Mouse (Mus musculus): Measurements from ENCODE around the gene Fndc3a. TPM values are rescaled to one million over a fixed set of nuclear protein-coding genes. Genes with fewer than 3 reads are reported as not detected.

Gene Fndc3a
- total RNA-seq, 2 experiments from 2014 or later, result 8.0 to 9.0 TPM

DNA sequence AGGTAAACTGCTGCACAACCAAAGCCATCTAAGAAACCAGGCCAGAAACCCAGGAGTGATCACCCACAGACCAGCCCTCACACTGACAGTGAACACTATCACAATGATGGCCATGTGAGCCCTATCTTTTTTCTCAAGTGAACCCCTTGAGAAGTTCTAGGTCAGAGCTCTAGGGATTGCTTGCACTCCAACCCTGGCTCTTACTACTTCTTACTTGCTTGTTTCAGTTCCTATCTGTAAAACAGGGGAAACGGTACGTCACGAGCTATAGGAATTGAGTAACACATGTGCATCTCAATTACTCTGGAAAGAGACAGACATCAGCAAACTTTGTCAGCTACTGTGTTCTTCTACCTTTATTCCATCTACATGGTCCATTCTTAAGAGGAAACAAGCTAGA, 128.8 kb downstream of the Fndc3a start:
- DNase-seq, result no peak
- intact Hi-C loops (cut with DNase I; ENCODE audit: low total_unique reads), result no loop called here

DNA sequence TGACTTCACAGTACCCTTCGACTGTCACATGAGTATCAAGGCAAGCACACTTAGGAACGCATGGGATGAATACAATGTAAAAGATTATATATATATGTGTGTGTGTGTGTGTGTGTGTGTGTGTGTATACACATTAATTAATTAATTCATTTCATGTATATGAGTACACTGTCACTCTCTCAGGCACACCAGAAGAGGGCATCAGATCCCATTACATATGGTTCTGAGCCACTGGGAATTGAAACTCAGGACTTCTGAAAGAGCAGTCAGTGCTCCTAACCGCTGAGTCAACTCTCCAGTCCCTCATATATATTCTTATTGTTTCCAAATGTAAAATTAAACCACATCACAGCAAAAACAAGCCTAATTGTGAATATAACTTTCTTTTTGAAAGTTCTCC, 133.5 kb downstream of the Fndc3a start:
- DNase-seq, result no peak

DNA sequence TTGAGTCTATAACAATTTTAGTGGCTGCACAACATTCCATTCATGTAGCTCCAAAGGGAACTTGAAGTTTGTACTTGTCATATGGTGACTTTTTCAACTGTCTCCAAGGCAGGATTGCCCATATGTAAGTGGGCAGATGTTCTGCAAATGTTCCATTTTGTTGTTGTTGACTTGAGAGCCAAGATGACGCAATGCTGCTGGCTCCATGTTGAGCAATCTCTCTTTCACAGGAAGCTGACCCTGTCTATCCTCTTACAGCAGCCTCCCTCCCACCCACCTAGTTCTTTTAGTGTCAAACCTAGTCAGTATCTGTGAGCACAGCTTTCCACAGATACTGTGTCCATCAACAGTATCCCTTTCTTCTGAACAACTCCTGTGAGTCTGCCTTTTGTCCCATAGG, 145.9 kb downstream of the Fndc3a start:
- intact Hi-C loops (cut with DNase I; ENCODE audit: low total_unique reads), result no loop called here
- no peak for DNase-seq

More for the DNA sequence above, 133.5 kb downstream of the Fndc3a start:
- intact Hi-C loops (cut with DNase I; ENCODE audit: low total_unique reads), result no loop called here

DNA sequence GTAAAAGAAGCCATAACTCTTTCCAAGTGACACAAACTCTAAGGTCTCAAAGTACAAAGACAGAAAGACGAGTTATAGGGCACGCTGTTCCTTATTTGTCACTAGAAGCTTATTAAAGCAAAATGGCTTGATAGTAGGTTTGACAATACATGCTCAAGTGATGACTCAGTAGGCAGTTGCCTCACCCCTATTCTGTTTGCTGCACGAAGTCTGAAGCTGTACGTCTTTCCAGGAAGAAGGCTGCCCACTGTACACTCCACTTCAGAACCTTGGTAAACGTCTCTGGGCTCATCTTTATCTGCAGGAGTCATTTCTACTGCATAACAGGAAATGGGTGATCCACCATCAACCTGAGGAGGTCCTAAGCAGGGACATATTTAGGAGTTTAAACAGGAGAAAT, 151.0 kb downstream of the Fndc3a start:
- DNase-seq, result no peak
- intact Hi-C loops (cut with DNase I; ENCODE audit: low total_unique reads), result no loop called here

DNA sequence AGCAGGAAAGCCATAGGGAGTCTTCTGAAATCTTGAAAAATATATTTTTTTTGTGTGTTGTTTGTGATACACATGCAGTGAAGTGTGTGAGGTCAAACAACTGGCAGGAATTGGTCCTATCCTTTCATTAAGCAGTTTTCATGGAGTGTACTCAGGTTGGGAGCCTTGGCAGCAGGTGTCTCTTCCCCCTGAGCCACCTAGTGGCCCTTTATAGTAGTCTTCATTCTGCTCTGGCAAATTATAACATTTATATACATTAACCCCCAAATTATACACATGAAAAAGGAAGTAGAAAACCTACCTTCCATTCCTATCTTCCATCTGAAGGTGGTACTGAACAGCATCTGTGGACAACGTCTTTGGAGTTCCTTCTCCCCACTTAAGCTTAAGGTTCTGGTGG, 154.0 kb downstream of the Fndc3a start:
- intact Hi-C loops (cut with DNase I; ENCODE audit: low total_unique reads), result no loop called here
- no peak for DNase-seq

DNA sequence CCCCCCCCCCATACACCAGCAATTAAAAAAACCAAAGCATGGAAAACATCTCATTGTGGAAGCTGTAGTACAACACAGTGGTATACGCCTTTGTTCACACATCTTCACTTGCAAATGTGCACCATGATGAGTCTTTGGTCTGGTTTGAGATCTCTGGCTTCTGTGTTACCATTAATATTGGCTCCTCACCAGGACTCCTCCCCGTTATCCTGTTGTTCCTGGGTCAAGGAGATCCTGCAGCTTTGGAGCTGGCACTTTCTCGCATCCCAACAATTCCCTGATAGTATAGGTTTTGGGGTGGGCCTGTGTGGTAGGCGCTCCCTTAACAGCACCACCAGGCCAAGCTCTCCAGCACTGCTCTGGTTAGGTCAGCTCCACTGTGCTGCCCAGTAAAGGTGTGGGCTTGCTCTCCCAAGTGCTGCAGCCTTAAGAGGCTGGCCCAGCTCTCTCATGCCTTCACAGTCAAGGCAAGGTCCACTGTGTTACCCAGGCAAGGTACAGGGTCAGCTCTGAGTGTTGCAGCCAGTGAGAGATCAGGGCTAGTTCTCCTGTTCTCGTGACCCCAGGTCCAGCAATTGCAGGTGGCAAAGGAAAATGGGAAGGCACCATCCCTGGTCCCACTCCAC, 173.3 kb downstream of the Fndc3a start:
- DNase-seq, result no peak
- intact Hi-C loops (cut with DNase I; ENCODE audit: low total_unique reads), result no loop called here

DNA sequence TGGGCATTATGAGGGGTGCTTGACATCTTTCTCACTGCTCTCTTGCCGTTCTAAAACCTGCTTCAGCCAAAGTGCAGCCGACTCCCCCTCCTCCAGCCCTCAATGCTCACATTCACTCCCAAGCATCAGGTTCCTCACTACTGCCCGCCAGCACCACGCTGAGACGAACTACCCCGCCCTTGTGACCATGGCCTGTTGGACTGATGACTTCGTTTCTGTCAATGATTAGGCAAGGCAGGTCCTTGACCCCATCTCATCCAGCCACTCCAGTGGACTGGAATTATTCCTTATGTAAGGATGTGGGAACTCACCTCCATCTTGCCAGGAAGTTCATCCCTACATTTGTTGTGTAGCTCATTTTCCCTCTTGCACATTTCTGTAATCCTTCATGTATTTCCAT, 175.9 kb downstream of the Fndc3a start:
- intact Hi-C loops (cut with DNase I; ENCODE audit: low total_unique reads), result no loop called here

DNA sequence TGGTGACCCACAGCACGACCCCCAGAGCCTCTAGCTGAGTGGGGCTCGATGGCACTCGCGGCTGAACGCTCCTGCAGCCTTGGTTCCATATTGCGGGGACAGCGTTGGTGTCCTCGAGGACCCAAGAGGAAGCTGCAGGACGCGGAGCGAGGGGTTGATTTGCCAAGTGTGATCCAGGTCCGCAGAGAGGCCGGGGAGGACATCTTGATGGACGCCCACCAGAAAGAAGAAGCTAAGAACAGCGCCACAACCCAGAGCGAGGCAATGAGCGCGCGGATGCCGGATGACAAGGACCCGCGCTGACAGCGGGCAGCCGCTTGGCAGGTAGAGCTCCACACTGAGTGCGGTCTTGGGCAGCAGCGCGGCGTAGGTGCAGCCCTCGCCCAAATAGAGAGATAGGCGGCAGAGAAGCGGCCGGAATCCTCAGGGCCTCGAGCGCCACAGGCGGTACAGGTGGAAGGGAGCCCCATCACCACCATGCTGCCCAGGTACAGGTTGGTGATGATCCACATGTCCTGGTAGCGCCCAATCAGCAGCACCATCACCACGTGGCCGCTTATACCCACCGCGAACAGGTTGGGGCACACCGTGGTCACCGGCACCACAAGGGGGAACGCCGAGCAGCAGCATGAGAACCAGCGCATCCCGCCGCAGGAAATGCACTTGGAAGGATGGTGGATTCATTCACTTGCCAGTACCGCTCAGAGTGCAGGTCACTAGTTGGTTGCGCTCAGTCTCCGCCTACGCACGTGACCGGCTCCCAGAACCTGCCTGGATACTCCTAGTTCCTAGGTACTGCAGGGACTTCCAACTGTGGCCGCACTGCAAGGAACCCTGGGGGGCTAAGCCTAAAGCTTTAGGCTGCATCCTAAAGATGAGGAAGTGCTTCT, 177.5 kb downstream of the Fndc3a start:
- intact Hi-C loops (cut with DNase I; ENCODE audit: low total_unique reads), result no loop called here
- no peak for DNase-seq

More for the DNA sequence above, 175.9 kb downstream of the Fndc3a start:
- DNase-seq, result no peak

DNA sequence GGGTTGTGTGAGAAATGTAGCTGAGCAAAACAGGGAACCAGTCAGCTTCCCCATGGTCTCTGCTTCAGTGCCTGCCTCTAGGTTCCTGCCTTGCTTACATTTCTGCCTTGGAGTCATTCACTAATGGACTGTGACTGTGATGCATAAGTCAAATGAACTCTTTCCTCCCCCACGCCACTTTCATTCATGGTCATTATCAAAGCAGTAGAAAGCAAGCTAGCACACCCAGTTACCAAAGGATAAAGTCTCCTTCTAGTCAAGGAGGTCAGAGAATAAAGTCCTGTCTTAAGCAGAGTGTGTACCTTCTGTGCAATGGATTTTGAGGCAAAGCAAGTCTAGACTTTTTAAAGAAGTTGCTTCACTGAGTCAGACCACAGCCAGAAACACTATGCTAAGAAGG, 182.7 kb downstream of the Fndc3a start:
- no peak for DNase-seq
- intact Hi-C loops (cut with DNase I; ENCODE audit: low total_unique reads), result no loop called here

DNA sequence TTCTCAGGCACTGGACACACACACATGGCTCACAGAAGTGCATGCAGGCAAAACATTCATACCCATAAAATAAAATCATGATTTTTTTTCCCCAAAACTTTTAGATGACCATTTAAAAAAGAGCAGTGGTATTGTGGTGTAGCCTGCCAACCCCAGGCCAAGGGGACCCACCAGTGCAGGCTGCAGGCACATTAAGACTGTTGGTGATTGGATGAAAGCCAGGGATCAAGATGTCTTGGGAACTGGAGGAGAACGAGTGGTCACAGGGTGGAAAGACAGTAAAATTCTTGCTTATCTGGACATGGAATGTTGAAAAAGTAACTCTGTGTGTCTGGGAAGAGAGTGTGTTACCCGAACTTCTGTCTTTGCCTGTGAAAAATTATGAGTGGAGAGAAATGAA, 190.2 kb downstream of the Fndc3a start:
- intact Hi-C loops (cut with DNase I; ENCODE audit: low total_unique reads), result no loop called here
- DNase-seq, result no peak

DNA sequence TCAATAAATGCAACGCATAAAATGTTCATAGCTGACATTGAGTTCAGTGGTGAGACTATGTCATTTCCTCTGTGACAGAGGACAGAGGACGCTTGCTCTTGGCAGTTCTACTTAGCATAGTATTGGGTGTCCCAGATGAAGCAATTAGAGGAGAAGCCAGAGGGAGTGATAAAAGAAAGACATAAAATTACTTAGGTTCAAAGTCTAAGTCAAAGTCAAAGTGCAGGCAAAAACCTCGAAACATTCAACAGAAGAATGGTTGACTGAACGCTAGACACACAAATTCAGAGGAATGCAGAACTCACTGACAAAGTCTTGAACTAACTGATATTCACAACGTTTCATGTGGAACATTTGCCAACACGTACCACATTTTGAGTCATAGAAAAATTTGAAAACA, 191.0 kb downstream of the Fndc3a start:
- DNase-seq, result no peak
- intact Hi-C loops (cut with DNase I; ENCODE audit: low total_unique reads), result no loop called here

DNA sequence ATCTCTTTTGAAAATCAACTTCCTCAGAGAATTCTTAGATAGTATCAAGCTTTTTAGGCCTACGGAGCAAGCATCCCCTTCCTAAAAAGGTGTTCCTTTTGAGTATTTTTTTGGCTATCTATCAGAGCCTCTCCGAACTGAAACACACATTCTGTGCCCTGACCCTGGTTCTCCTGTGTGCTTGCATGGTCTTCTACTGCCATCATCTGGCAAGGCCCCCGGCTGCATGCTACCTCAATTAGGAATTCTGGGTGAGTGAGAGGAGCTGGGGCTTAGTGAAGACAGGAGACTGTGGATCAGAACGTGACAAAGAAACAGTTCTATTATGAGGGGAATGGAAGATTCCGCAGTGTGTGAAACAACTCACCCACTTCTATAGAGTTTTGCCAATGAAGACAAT, 193.4 kb downstream of the Fndc3a start:
- intact Hi-C loops (cut with DNase I; ENCODE audit: low total_unique reads), result no loop called here
- no peak for DNase-seq

DNA sequence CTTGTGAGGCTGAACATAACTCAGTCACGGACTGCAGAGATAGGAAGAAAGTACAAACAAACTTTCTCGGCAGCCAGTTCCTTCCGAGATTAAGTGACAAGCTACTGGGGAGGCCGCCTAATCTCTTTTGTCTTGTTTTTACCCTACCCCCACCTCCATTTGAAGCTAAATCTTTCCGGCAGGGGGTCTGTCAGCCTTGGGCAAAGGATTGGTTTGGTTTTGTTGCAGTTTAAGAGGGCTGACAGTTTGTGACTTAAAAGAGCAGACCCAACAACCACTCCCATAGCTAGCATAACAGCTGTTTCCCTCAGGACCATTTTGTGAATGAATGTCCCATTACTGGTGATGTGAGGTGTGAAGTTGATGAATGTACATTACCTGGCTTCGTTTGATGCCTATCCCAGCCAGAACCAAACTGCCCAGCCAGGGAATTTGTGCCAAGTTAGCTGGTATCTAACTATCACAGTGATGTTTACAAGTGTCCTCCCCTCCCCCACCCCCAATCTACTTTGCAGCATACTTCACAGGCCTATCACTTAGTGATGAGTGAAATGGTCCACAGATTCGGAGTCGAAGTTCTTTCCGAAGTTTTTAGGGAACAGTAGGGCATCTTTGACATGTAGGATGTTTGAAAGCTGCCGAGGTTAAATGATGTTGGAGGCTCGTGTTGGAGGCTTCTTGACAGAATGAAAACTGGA, 202.9 kb downstream of the Fndc3a start:
- no peak for DNase-seq
- intact Hi-C loops (cut with DNase I; ENCODE audit: low total_unique reads), result no loop called here

DNA sequence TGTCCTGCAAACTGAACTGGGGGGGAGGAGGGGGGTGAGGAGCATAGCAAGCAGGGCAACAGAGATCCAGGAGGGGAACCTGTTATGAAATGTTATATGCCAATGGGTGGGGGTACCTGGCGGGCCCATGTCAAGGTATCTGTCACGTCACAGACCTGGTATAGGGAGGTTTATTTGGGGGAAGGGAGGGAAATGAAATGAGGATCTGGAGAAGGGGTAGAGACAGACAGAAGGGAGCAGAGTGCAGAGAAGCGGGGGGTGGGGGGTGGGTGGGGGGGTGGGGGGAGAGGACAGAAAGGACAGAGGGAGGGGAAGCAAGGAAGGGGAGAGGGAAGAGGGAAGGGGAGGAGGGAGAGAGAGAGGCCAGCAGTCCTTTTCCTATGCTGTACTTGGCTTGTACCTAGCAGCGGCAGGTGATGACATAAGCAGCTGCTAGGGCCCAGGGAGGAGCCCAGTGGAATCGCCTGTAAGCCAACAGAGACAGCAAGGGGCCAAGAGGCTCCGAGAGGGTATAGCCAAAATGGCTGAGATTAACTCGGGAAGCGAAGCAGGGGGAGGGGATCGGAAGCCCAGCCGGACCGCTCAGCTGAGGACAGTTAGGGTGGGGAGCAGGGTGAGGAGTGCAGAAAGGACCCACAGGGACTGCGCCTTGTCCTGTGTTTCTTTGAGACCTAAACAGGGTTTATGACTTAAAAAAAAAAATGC, 203.6 kb downstream of the Fndc3a start:
- intact Hi-C loops (cut with DNase I; ENCODE audit: low total_unique reads), result no loop called here
- DNase-seq, result peak; percentile 5

DNA sequence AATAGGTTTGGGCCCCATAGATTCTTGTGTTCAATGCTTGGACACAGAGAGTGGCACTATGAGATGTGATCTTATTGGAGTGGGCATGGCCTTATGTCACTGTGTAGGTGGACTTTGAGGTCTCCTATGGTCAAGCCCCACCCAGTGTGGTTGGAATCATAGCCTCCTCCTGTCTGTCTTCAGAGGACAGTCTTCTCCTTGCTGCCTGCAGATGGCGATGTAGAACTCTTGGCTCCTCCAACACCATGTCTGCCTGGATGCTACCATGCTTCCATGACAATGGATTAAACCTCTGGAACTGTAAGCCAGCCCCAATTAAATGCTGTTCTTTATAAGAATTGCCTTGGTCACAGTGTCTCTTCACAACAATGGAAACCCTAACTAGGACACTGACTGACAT, 204.8 kb downstream of the Fndc3a start:
- no peak for DNase-seq
- intact Hi-C loops (cut with DNase I; ENCODE audit: low total_unique reads), result no loop called here

DNA sequence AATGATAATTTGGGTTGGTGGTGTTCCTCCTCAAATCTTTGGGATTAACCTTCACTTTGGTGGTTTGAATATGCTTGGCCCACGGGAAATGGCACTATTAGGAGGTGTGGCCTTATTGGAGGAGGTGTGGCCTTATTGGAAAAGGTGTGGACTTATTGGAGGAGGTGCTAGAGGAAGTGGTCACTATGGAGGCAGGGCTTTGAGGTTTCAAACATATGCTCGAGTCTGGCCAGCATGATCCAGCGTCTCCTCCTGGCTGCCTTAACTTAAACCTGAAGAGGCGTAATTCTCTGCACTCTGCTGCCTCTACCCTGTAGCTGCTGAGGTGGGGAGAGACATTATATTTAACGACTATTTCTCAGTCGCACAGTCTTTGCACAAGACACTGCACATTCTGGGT, 206.6 kb downstream of the Fndc3a start:
- intact Hi-C loops (cut with DNase I; ENCODE audit: low total_unique reads), result no loop called here
- no peak for DNase-seq

DNA sequence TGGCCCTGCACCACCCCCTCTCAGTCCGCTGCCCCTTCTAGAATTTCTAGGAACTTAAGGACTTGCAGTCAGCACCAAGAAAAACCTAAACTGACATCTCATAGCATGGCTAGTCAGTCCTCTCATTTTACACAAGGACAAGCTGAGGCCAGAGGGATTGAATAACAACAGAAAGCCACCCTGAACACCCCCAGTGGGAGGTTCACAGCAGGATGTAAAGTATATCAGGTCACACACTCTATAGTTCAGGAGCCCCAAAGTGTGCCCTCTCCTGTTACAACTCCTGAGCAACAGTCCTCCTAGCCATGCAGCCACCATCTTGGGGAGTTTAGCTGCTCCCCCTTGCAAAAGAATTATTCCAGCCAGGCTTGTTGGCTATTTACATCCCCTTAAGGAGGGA, 216.0 kb downstream of the Fndc3a start:
- intact Hi-C loops (cut with DNase I; ENCODE audit: low total_unique reads), result no loop called here
- DNase-seq, result no peak

DNA sequence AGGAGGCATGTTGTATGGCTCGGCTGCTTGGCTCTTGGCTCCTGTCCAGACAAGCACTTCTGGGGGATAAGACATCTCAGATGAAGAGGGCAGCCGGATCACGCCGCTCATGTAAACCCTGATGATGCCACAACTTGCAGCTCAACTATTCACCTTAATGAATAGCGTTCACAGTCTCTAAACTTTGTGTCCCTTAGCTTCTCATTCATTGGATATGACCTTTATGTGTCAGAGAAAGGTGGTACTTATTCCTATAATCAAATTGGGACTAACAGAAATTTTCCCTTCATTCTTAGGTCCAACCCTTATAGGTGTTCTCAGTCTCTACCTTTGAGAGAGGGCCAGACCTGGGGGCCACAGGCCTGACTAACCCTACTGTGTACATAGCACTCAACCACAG, 218.1 kb downstream of the Fndc3a start, which contains the start of gene Gm9195:
Gene Gm9195 (minus strand): TSS at position 101 of the 400 bp plus-strand sequence.
- DNase-seq, result no peak
- intact Hi-C loops (cut with DNase I; ENCODE audit: low total_unique reads), result no loop called here

DNA sequence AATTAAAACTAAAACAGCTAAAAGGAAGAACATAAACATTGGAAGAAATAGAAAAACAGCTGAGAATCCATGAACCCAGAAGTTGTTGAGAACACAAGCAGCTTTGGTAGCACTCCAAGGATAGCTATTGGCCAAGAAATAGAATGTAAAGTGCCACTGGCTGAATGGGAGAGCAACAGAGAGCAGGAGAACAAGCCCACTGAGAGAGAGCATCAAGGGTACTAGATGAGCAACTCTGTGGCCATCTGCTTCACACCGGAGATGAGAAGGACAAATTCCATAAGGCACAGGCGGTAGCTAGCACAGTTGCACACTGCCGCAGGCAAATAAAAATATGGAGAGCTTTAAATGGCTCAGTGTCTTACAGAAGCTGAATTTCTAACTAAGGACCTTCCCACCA, 219.4 kb downstream of the Fndc3a start:
- no peak for DNase-seq
- intact Hi-C loops (cut with DNase I; ENCODE audit: low total_unique reads), result no loop called here

Measured in gastrocnemius, postnatal 14 days (tissue).